Mouse (Mus musculus): ENCODE results near the gene Olfr279.
A peak's percentile ranks its signal among the peaks of the same experiment; 100 is the strongest.

The Olfr279 gene

DNA sequence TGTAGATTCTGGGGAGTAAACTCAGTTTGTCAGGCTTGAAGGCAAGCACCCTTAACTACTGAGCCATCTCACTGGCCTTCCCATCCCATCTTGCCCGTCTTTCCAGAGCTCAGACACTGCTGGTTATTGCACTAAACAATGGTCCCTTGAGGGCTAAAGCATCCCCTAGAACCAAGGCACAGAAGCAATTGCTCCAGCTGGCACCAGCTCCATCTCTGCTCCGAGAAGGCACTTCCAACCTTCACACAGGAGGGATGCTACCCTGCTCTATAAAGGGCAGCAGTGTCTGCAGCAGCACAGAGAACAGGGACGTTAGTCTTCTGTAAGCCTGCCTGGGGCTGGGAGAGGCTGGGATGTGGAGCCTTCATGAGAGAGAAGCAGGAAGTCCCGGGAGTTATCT is at the start of gene Olfr279:
Gene Olfr279, plus strand, starts transcription at position 301 of the 400 bp plus-strand sequence.
- no peak for DNase-seq

DNA sequence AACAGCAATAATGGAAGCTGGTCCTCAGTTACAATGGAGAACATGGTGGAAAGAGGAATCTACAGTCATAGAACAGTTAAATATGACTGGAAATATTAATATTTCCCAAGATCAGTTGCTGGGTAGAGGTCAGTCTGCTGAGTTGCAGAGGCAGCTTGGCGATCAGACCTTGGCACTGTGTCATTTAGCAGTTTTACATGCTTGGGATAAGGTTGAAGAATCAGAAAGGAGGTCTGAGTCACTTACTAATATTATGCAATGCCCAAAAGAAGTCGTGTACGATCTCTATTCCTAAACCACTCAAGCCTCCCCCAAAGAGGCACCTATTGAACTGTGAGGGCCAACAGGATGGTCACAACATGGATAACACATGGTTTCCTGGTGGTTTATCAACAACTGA is 47.6 kb upstream of the Olfr279 start:
- no peak for DNase-seq

DNA sequence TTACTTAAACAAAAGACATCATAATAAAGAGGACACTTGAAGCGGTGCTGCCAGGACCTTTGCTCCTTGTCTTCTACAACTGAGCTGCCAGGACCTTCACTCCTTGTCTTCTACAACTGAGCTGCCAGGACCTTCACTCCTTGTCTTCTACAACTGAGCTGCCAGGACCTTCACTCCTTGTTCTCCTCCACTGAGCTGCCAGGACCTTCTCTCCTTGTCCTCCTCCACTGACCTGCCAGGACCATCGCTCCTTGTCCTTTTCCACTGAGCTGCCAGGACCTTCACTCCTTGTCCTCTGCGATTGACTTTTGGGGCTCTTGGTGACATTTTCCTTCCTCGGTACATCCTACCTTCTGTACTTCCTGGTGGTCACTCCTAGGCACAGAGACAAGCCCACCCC is 43.7 kb upstream of the Olfr279 start:
- DNase-seq = peak; percentile 45 to 79

DNA sequence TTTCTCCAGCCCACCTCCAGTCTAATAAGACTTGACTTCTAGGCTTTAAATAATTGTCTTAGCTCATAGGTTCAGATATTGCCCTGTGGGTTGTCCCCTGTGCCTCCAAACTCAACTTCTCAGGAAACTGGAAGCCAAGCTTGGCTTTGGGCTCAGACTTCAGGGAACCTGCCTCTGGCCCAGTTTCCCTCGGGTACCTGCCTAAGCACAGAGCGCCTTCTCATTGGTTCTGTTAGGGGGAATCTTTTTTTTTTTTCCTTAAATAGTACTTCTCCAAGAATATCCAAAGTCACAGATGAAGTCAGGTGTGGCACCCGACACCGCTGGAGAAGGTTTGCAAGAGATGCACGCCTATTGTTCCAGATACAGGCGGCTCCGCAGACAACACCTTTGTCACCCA is 39.9 kb upstream of the Olfr279 start, which contains the start of gene Olfr281:
Gene Olfr281, plus strand, starts transcription at position 301 of the 400 bp plus-strand sequence.
- DNase-seq = no peak

DNA sequence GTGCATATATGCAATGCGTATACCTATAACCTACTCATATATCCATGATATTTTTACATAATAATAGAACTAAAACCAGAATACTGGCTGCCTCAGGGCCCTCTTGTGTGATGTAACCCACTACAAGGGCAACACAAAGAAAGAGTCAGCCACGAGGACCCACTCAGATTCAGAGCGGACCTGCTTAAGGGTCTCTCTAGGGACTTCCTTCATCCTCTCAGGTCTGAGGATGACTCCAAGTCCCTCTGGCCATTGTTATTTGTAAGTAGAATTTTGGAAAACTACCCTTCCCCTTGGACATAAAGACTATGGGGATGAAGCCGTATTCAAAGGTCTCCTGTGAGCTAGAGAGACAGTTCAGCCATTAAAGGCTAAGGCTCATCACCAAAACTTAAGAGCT is 22.6 kb upstream of the Olfr279 start, which contains the start of gene OR5BS1P:
Gene OR5BS1P, plus strand, starts transcription at position 301 of the 400 bp plus-strand sequence.
- DNase-seq = no peak

DNA sequence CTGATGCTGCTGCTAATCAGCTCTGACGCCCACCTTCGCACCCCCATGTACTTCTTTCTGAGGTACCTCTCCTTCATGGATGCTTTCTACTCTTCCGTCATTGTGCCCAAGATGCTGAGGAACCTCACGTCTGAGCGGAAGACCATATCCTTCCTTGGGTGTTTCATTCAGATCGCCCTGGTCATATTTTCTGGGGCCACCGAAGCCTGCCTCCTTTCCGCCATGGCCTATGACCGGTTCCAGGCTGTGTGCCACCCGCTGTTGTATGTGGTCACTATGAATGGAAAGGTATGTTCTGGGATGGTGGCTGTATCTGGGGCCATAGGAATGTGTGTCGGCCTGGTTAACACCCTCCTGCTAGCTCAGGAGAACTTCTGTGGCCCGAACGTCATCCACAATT is 20.7 kb upstream of the Olfr279 start:
- no peak for DNase-seq

DNA sequence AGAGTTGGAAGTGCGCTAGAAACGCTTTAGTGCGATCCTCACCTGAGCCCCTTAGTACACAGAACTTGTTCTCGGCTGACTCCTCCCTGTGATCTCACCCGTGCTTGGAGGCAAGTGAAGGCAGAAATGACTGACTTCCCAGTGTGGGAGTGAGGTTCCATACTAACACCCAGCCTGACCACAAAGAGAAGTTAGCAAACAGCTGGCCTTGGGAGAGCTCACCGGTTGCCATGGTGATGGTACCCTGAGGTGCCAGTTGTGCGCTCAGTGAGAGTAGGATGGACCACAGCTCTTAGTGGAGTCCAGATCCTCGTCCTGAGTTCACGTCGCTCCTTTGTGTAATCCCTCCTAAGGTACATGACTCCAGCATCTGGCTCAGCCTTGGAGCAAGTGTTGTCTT is 17.2 kb upstream of the Olfr279 start:
- DNase-seq = no peak

DNA sequence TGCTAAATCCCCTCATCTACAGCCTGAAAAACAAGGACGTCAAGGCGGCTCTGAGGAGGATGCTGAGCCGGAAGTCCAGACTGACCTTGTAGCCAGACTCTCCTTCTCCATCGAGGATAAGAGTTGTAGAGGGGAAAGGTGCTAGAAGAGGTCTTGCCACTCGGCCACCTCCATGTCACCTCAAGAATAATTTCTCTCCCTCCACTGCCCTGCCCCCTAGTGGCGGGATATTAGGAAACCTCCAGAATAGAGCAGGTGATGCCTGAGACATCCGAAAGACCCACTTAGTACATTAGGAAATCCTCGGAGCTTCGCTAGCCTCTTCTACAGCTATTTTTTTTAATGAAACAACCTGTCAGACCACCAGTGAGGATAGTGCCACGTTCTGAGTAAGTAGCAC is 16.8 kb upstream of the Olfr279 start:
- peak; percentile 48 to 67 for DNase-seq

DNA sequence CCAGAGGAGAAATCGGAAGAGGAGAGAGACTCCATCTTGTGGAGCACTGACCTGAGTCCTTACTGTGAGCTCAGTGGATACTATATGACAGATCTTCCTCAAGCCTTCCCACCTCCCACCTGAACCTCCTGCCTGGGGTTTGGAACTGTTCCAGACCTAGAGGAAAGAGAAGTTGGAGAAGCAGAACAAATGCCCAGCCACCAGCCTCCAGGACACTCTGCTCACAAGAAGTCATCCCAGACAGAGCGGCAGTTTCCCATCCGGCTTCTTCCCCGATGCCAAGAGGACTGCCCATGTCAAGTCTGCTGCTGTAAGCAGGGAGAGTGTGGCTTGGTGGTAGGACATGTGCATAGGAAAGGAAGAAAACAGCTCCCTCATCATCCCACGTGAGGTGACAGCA is 15.9 kb upstream of the Olfr279 start:
- no peak for DNase-seq

DNA sequence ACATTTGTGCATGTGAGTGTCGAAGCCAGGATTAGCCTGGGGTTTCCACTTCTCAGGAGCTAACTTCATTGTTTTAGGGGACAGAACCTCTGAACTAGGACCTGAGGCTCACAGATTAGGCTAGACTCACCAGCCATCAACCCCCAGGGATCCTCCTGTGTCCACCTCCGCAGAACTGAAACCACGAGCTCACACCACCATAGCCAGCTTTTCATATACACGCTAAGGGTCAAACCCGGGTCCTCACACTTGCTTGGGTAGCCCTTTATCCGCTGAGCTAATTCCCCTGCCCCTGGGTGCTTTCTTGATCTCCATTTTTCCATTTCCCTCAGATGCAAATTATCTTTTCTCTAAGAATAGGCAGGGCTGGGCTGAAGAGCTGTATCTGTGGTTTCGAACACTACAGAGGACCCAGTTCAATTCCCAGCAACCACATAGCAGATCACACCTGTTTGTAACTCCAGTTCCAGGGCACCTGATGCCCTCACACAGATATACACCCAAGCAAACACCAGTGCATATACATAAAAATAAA is 12.6 kb upstream of the Olfr279 start:
- no peak for DNase-seq

DNA sequence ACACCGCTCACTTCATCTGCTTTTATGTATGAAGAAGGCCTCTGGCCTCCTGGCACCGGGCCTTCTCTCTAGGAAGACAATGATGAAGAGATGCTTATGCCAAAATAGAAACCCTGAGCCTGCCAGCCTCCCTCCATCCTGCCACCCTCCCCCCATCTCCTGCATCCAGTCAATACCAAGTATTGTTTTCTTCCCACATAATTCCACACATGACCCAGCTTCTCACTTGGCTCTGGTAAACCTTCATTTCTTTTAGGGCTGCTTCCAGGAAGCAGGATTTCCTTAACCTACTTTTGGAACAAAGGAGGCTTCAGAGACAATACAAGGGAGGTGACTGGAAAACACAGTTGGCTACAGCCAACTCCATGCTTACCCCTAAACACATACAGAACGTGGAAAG is 9.5 kb upstream of the Olfr279 start, which contains the start of gene Lalba:
Gene Lalba, minus strand, starts transcription at position 21 of the 400 bp plus-strand sequence.
- peak in 1 of 2 experiments; percentile 10 for DNase-seq

DNA sequence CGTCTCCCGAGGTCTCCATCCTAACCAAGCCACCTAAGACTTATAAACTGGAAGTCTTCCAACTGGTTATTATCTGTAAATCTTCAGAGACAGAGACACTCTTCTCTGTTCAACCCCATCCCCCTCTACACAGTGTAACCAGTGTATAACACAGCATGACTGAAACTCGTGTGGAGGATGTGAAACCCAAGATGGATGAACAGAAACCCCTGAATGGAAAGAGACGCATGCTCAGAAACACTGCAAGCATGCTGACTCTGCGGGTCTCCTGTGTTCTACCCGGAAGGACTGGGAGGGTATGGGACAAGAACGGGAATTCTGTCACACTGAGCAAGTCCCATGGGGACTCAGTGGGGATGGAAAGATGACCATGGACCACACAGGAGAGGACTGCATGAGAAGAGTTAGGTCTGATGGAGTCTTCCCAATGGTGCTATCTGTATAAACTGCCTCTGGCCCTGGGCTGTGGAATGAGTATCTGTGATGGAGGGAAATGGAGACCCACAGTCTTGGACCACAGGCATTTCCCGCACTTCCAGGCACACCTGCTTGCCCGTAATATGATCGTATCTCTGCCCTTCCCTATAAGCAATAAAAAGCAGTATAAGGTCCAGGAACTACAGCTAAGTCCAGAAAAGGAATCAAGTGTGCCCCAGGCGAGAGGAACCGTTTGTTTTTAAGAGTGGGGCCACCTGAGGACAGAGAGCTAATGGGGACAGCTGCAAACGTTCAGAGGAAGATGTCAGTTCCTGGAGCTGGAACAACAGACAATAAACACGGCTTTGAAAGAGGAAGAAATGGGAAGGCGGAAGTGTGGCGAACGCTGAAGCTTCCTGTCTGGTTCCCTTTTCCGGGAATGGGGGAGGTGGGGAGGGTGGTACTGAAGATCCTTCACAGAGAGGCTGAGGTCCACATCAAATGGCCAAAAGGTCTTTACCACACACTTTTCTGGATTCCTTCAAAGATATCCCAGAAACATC is 8.0 kb upstream of the Olfr279 start:
- DNase-seq = peak; percentile 32 to 58

DNA sequence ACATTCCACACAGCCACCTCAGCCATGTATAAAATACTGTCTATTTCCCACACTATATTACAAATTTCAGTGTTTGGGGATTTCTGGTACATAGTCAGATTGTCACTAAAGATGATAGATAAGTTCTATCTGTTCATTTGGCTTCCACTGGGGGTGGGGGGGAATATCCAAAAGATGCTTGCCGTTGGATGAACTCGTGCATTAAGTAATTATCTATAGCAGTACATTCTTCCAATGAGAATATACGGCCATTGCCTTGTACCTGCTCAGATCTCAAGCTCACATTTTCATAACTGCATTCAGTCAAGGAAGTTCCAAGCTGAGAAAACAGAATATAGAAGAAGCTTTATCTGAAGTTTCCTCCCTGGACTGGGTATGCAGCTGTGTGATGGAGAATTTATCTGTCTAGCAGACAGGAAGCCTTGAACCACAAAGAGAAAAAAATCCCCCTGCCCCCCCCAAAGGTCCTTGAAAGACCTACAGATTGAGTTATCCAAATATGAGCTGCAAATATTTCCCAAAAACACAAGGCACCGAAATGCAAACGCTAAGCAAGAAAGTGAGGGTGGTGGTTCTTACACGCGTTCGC is 5.7 kb upstream of the Olfr279 start:
- DNase-seq = no peak

DNA sequence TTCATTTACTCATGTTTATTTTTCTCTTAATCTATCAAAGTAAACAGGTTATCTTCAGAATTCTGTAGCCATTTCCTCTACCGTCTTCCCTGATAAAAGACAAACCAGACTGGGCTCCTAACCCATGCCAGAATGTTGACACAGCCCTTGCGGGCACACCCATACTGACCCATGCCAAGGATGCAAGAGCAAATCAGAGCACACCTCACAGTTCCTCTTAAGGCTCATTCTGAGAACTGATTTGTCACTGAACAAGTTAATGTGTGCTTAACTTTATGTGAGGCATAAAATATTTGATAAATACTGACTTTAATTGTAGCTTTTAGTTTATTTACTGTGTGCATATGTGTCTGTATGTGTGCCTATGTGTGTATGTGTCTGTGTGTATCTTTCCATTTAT is 870 bp upstream of the Olfr279 start:
- no peak for DNase-seq

DNA sequence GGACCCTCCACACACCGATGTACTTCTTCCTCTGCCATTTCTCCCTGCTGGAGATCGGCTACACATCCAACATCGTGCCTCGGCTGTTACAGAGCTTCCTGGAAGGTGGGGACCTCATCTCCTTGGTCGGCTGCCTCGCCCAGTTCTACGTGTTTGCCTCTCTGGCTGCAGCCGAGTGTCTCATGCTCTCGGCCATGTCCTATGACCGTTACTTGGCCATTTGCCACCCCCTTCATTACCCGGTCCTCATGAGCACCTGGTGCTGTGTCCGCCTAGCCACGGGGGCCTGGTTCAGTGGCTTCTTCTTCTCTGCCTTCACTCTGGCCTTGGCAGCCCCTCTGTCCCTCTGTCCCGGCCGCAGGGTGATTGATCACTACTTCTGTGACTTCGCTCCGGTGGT is 5.4 kb downstream of the Olfr279 start:
- DNase-seq = no peak

DNA sequence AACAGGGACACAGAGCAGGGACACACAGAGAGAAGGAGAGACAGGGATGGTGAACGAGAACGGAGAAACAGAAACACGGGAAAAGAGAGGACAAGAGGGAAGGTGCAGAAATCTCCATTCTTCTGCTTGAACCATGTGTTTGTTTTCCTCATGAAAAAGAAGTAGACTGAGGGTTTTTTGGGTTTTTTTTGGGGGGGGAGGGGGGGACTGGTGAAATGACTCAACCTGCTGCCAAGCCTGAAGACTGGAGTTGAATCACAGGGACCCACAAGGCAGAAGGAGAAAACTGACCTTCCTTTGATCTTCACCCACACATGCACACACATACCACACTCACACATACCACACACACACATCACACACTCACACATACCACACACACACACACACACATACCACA is 11.1 kb downstream of the Olfr279 start:
- DNase-seq = no peak

DNA sequence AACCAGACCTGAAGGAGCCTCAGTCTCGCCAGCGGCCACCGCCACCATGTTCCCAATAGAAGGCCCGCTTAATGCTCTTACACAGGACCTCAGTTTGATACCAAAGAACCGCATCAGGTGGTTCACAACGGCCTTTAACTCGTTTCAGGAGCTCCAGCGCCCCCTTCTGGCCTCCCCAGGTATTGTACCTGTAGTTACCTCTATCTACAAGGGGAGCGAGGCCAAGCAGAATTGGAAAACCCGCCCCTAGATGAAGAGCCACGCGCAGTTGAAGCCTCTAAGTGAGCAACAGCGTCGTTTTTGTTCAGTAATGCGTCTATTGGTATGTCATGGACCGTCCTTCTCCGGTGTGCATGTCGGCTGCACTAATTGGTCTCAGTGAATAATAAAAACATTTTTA is 12.3 kb downstream of the Olfr279 start:
- DNase-seq = peak; percentile 66 to 88

DNA sequence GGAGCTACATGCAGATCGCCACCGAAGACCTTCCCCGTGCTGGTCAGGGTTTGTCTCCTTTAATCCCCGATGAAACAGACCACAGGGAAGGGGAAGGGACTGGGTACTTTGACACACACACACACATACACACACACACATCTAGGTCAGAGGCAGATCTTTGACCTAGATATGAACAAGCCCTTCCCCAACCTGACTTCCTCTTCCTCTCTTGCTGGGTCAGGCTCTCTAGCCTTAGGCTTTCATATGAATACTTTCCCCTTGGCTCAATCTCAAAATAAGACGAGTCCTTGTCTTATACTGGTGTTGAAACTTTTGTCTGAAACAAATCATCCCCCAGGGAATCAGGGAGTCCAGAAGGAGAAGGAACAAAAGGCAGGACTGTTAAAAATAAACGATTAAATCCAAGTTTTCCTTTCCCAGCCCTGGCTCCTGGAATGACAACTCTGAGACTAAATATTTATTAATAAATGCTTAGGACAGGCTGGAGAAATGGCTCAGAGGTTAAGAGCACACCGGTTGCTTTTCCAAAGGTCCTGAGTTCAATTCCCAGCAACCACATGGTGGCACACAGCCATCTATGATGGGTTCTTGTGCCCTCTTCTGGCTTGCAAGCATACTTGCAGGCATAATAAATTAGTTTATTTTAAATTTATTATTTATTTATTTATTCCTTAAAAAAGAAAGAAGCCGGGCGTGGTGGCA is 14.2 kb downstream of the Olfr279 start:
- peak in 1 of 2 experiments; percentile 20 for DNase-seq

DNA sequence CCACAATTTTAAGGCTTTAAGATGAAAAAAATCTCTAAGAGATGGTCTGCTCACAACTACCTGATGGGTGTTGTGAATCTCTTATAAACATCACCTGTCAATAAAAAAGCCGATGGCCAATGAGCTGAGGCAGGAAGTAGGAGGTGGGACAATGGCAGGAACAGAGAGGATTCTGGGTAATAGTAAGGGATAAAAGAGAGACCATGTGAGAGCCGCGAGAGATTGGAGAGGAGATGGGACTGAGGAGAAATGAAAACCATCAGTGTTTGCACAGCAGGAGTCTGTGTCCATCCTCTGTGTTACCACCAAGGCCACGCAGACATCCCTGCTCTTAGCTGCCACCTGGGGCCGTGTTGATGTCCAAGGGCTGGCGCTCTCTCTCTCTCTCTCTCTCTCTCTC is 15.1 kb downstream of the Olfr279 start:
- DNase-seq = no peak

DNA sequence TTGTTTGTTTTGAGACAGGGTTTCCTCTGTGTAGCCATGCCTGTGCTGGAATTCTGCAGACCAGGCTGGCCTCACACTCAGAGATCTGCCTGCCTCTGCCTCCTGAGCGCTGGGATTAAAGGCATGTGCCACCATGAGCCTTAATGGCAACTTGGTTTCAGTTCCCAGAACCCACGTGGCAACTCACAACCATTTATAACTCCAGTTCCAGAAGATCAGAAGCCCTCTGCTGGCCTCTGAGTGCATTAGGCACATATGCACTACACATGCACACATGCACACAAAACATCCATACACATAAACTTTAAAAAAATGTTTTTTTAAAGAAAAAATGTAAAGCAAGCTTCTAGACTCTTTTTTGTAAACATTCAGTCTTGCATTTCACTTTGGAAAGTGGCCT is 17.2 kb downstream of the Olfr279 start:
- DNase-seq = no peak

DNA sequence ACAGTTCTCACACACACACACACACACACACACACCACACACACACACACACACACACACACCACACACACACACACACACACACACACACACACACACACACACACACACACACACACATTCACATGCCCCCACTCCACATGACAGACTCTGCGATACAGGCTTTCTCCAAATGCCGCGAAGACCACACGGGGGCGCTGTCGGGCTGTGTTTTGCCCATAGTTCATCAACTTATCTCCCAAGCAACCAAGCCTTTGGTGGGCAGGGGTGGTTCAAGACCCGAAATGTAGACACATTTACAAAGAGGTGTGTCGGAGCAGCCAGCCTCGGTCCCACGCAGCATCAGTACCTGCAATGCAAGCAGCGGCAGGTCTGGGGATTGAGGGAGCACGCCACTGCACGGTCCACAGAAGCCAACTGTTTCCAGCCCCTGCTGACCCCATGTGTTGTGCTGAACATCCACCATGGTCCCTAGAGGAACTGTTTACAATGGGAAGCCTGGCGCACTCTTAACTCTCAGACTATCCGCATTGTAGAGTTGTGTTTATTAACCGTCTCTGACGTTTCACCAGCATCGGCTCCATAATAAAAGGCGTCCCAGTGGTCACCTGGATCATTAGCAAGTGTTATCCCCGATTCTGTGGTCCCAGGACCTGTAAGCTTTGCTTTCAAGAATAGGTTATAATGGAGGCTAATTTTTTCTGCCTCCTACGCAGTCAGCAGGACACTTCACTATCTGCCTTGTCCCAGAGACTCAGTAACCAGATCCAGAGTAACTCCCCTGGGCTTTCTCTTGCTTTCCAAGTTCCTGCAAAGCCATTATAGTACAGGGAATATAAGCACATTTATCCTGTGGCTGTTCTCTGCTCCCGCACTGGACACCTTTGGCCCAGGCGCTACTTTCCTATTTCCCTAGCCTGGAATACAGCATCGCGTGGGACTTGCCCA is 18.5 kb downstream of the Olfr279 start:
- peak; percentile 66 to 84 for DNase-seq
